Mouse (Mus musculus) testis, postnatal 10 days (tissue): ENCODE measurements around the gene Hk2.

Experiments used
- DNase-seq: peaks from one replicate; pipeline ENCODE4 v3.0.0; 2021; ENCODE audit warnings: low spot score

The Hk2 gene

DNA sequence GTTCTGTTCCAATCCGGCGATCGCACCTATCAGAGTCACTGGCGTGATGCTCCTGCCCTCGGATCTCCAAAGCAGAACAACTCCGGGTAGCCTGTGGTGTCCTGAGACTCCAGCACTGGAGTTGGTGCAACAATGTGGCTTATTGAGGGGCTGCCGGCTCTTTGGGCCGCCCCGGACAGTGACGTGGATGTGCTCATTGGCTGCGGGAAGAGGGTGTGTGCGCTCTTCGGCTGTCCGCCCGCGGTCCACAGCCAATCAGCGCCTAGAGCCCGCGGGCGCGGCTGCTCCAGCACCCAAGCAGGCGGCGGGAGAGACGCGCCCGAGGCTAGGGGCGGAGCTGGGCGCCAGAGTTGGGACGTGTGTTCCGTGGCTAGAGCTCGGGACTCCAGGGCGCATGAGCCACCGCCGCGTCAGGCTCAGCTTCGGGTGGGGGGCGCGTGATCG, at the start of gene Hk2:
Hk2 (minus strand) TSS at position 134 of the 444 bp plus-strand sequence.
- peak; percentile 90 for DNase-seq

DNA sequence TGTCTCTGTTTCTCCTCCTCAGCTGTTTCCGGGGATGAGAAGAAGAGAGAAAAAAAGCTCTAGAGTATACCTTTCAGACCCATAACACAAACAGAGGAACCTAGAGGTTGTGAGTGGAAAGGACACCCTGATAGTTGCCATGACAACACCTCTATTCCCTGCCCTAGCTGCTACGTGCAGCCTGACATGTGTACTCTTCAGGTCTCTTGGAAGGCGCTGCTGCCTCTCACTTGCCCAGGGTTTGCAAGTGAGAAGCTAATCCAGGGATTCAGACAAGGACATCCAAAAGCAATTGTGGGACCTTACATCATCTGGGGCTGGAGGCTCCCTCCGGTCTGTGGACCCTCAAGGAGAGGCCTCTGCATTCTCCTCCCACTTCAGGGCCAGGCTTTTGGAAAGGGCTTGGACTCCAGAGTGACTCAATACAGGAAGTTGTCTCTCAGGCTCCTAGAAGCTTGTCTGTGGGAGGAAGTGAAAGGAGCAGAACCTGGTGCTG, 47.6 kb upstream of the Hk2 start:
- no peak for DNase-seq

DNA sequence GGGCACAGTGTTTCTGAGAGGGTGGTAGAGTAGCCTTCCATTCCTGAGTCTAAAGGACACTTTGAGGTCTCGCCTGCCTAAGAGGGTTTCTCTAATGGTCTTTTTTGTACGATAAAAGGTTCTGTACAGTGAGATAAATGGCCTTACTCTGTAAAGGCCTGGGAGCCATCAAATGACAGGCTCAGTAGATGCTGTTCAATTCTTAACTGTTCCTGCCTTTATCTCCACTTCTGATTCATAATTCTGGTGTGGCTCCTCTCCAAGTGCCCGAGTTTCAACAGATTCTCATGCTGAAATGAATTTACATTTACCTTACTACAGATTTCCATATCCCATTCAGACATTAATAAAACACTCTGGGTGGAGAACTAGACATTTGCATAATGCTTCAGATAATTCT, 46.5 kb upstream of the Hk2 start:
- DNase-seq = no peak

DNA sequence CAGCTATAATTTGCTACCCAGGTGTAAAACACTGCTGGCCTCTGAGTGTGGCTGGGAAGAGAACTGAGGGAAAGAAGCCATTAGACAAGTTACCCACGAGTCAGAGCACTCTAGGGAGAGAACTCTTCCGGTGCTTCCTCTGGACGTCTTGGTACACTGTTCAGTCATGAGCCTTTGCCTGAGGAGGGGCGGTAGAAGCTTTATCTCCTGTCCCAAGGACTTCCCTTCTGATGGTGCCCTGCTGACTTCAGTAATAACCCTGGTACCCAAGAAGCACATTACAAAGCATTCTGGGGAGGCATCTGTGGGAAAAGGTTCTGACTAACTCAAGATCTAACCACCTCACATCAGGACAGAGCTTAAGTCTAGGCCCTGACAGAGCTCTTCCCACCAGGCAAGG, 40.6 kb upstream of the Hk2 start:
- no peak for DNase-seq

DNA sequence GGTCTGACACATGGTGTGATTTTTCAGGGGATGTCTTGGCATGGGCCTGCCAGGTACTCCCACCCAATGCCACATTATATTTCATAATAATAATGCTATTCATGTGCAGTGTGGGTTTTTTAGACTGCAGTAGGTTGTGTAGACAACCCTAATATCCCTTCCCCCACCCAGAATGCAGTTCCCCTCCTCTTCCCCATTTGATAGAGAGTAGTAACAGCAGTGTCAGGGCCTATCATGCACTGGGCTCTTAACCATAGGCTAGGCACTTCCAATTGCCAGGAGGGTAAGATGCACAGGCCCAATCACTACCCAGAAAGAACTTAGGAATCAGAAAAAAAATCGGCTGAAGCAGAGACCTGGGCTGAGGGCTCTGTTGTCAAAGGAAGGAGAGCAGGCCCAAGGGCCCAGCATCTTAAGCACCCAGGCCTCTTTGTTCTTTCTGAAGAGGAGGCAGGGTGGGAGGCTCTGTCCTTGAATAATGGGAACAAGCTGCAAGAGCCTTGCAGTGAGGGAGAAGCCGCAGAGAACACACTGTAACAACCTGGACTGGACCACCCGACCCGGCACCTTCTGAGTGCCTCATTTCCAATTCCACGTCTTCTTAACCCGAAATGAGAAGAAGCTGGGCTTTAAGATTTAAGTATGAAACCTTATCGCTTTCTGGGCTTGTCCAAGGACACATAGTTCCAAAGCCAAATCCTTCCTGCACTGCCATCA, 33.9 kb upstream of the Hk2 start:
- DNase-seq = peak; percentile 75

DNA sequence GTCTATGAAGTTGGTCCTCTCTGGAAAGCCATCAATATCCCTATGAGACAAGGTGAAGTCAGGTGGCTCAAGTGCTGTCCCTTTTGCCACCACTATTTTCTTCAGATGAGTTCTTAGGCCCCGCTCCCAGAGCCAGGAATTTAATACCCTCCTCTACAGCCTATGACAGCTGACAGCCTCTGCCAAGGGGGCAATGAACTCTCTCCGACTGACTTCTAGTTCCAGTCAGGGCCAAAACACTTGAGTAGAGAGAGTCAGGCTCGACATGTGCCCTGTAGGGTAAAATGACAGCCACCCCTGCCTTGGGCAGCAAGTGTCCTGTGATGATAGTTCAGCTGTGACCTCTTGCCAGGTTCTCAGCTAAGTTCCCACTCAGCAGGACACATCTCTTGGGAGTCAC, 32.7 kb upstream of the Hk2 start:
- DNase-seq = no peak

DNA sequence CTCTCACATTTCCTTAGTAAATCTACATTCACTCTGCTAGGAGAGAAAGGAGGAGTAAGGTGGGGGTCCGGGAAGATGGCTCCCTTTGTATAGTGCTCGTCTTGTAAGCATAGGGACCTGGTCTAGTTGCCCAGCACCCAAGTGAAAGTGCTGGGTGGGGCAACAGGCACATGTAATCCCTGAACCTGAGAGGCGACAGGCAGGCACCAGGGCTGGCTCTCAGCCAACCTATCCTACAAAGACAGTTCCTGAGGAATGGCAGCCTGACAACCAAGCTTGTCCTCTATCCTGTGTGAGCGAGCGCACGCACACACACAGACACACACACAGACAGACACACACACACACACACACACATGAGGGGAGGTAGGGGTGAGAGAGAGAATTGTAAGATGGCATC, 32.2 kb upstream of the Hk2 start:
- peak; percentile 60 for DNase-seq

DNA sequence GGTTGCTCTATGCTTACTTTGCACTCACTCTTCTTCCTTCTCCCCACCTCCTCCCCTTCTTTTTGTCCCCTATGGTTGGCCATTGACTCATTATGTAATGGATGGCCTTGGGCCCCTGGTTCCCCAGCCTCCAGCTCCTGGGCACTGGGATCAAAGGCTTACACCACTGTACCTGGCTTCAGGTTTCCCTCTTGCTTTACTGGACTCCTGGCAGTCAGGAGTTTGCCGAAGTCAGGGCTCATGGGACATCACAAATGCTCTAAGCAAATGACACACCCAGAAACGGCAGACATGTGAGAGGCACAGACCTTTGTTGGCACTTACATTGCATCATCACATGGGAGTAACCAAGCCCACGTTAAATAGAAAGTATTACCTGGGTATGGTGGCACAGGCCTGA, 31.6 kb upstream of the Hk2 start:
- DNase-seq = no peak

DNA sequence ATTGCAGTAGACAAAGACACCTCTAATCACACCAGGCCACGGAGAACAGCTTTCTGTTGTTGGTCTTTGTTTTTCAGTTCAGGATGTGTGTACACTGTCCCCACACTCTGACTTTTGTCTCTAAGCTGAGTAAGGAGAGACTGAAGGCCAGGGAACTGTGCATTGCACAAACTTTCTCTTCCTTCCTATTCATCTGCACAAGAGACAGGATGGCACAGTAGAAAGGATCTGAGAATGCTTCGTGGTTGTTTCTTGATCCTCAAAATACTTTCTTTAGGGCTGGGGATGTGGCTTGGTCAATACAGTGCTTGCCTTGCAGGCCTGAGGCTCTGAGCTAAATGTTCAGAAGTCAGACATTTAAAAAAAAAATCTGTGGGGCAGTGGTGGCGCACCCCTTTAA, 30.7 kb upstream of the Hk2 start:
- no peak for DNase-seq

DNA sequence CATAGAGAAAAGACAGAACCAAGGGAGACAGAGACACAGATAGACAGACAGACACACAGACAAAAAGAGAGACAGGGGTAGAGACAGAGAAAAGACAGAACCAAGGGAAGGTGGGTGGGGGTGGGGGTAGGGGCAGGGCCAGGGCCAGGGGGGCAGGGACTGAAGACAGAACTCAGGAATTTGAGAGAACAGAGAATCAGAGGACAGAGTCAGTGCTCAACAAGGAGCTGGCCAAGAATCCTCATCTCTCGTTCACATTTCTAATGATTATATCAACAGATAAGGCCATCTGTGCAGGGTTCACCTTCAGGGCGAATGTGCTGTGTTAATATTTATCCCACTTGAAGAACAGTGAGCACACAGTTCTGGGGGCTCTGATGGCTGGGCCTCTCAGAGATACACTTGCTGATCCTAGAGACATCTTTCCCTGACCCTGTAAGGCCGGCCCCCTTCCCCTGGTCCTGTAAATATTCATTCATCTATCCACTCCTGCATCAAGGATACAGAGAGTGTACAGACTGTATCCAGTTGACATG, 24.0 kb upstream of the Hk2 start:
- DNase-seq = no peak

DNA sequence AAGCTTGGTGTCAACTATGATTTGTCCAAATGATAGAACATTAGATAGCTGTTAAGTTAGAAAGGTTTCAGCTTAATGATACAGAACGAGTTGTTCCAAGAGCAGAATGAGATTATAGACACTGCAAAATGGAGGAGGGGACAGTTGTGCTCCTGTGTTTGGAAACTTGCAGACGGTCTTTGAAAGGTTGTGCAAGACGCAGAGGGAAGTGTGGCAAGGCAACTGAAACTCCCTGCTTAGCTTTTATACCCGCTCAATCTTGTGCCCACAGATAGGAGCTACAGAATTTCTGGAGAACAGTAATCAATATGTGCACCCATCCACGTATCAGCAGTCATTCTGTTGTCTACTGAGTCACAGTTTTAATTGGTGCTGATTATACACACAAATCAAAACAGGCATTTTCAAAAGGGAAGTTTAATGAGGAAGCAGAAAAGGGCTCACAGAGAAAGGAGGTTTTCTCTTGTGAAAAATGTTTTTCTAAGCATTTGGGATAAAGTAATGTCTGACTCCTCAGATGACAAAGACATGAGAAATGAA, 23.1 kb upstream of the Hk2 start:
- DNase-seq = no peak

DNA sequence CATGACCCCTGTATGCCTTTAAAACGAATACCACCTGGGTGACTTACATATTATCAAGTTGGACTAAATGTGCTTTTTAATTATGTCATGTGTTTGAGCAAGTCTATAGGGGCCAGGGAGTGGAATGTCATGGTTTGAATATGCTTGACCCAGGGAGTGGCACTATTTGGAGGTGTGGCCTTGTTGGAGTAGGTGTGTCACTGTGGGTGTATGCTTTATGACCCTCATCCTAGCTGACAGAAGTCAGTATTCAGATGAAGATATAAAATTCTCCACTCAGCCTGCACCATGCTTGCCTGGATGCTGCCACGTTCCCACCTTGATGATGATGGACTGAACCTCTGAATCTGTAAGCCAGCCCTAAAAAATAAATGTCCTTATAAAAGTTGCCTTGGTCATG, 16.6 kb upstream of the Hk2 start:
- DNase-seq = no peak

DNA sequence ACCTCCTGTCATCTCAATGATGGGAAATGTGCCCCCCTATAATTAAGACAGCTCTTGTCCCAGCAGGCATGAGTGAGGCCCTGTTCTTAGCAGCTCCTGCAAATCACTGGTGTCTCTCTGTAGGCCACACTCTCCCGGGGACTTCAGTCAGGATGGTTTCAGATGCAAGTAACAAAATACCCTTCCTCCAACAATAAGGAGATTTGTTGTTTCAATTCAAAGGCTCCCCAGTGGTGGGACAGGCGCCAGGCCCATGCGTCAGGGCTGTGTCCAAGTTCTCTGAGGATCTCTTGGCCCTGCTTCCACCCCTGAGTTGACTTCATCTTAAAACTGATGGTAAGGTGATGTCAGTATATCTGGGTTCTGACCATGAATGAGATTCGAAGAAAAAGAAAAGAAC, 9.7 kb upstream of the Hk2 start:
- DNase-seq = no peak

DNA sequence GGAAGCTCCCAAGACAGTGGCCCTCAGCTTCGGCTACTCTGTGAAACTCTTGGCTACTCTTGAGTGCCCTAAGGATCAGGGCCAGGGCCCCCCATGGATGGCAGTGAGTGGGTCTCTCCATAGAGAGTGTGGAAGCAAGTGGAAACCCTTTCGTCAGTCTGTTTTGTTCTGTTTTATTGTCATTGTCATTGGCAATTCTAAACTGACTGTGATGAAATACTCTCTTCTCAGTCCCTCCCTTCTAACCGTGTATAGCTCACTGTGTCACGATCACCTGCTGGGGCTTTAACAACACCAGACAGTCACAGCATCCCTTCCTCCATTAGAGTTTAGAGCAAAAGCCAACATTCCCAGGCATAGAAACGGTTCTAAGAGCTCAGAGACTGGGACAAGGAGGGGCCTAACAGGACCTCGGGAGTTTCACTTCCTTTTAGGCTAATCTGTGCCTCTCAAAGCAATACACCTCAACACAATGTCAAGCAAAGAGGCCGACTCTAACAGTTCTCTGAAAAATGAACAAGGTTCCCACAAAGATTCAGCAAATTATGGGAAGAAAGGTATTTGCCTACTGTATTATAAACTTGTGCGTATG, 6.6 kb upstream of the Hk2 start:
- no peak for DNase-seq

DNA sequence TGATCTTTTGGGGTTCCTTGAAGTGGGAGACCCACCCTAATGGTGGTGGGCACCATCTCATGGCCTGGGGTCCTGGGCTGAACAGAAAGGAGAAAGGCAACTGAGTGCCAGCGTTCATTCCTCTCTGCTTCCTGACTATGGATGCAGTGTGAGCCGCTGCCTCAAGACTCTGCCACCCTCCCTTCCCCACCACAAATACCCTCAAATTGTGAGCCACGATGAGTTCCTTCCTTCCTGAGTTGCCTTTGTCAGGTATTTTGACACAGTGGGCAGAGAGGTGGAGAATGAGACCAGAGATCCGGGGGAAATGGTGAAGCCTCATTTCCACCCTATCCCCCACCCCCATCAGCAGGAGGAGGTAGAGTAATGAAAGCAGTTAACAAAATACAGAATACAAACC, 6.1 kb upstream of the Hk2 start:
- no peak for DNase-seq

DNA sequence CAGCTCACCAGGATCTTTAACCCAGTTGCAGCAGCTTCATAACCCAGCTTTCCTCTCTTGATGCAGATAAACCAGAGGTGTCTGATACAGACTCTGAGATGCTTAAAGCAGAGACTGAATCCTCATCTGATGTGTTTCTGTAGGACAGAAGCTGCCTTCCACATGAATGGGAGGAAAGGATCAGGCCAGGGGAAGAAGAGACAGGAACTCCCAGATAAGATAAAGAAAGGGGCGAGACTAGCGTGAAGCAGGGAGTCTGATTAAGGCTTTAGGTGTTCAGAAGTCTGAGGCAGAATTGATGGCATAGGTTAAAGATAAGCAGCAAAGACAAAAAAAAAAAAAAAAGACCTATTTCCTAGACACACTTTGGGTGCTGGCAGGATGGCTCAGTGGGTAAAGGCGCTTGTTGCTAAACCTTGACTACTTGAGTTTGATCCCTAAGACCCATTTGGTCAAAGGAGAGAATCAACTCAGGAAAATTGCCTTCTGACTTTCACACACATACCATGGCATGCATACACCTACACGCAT, 2.9 kb upstream of the Hk2 start:
- no peak for DNase-seq

DNA sequence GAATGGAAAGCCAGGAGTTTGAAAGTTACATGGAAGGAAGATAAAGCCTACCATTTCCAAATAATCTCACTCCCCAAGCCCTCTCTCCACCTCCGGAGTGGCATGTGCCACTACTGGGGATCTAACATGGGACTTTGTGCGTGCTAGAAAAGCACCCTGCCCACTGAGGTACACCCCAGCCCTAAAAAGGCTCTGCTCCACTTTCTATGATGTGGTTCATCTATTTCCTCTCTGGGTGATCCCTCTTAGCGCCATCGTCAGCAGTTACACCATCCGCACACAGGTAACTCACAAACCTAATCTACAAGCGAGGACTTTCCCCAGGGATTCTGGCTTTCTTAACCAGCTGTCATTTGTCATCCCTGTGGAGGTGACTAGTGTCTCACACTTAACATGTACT, 1.1 kb upstream of the Hk2 start:
- no peak for DNase-seq

DNA sequence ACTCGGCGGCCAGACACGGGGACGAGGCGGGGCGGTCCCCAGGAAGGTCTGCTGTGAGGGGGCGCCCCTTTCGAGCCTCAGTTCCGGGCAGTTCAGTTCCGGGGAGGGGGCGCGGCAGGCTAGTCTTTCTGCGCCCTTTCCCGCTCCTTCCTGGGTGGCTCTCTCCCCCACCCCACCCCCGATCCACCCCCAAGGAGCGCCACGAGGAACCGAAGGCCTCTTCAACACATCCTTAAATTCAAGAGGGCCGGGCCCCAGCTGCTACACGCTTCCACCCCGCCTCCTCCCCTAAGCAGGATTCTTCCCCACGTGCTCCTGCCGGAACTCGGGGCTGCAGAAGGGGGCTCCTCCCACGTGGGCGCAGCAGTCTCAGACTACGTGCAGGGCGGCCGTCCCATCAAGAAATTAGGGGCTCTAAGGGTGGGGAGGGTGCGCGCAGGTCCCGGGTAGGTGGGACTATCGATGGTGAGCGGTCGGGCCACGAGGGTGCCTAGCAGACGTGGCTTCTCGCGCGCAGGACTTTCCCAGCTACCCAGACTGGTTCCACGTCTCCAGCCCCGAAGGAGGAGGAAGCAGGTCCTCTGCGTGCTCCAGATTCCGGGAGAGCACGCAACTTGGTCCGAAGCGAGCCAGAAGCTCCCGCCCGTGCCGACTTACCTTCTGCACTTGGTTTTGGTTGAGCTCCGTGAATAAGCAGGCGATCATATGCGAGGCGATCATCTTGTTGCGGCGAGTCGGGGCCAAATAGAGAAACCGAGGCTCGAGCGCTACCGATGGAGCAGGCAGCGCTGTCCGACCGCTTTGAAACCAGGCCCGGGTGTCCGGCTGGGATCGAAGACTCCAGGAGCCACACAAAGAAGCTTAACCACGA, 758 bp downstream of the Hk2 start:
- peak; percentile 80 for DNase-seq

DNA sequence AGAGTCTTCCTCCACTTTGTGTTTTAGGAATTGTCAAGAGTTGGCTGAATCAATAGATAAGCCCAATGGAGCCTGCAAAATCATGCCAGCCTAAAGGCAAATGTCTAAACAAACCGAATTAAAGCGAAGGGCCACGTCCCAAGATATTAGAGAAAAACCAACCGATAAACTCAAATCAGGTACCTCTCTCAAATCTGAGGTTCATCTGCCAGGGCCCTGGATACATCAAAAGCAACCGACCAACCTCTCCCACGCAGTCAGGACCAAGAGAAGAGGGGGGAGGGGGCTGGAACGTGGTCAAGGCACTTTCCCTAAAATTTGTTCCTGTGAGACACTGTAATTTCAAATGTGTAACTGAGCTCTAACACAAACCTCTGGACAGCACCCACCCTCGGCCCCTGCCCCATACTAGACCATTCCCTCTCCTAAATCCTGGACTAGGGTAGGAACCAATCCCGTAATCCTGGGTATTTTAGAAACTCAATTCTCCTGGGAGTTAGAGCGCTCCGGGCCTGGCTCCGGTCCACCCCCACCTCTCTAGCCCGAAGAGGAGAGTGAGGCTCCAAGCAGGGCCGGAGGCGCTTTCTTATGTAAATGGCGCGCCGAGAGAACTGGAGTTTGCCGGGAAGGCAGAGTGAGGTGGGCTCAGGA, 1.7 kb downstream of the Hk2 start:
- peak; percentile 70 for DNase-seq

DNA sequence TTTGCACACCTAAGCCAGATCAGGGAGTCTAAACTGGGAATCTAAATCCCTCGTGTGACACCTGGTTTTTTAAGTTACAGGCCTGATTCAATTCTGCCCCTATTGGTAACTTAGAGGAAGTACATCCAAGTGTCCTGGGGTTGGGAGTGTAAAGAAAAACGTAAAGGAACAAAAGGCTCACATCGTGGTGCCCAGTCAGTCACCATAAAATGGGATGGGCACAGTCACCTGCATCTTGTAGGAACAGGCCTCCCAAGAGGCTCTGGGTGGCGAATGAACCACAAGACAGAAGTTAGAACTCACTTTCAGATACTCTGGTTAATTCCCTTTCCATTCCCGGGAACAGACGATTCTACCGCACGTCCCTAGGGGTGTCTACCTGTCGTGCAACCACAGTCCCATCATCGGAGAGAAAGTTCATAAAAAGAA, 2.3 kb downstream of the Hk2 start:
- no peak for DNase-seq

DNA sequence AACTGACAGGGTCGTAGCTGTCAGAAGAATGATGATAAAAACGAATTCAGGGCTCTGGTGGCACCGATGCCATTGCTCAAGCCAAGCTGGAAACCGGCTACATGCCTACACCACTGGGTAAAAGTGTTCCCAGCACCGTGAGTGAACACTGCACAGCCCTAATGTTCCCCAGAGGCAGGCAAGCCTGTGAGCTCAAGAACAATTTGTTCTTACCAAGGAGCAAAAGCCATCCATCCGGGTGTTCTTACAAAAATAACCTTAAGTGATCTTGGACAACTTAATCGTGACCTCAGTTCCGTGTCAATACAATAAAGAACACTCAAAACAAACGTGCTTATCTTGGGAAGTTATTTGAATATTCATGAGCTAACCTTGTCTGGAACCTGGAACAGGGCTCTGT, 3.2 kb downstream of the Hk2 start:
- no peak for DNase-seq

DNA sequence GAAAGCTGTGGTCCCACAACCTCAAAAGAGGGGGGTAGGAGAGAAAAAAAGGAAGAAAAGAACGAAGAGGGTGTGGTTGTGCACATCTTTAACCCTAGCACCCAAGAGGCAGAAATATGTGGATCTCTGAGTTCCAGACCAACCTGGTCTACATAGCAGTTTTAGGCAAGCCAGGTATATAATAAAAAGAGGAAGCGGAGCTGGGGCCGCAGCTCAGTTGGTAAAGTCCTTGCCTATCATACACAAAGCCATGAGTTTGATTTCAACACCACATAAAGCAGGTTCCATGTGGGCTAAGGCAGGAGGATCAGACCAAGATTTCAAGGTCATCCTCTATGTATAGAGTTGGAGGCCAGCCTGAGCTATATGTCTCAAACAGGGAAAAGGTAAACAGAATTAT, 4.0 kb downstream of the Hk2 start:
- no peak for DNase-seq
